Mouse (Mus musculus) gonadal fat pad, adult 2 months (tissue): ENCODE results near the gene Fxyd3. TPM values are rescaled to one million over a fixed set of nuclear protein-coding genes. Genes with fewer than 3 reads are reported as not detected.

Experiments used
- DNase-seq: peaks from one replicate; pipeline ENCODE4 v3.0.0-alpha.2; 2012; ENCODE audit warnings: low read depth
- polyA plus RNA-seq: library from polyadenylated mRNA; depleted of rRNA; stranded (reverse); fragments of >200 nt; gene quantifications from 2 replicates; pipeline ENCODE4 v1.2.3, GENCODE M21; 2012

Gene Fxyd3
- polyA plus RNA-seq, 1 experiment, result 80.0 TPM

- no peak for DNase-seq
Measured at GRCm38 (mm10) chr7:31072326-31072725, 4.2 kb downstream of the Fxyd3 start.

GRCm38 (mm10) chr7:31070324-31070723 is 6.2 kb downstream of the Fxyd3 start:
- DNase-seq, result no peak

- DNase-seq, result no peak
Measured at GRCm38 (mm10) chr7:31069491-31069890, 7.0 kb downstream of the Fxyd3 start.

- no peak for DNase-seq
Measured at GRCm38 (mm10) chr7:31067836-31068235, 8.7 kb downstream of the Fxyd3 start.

GRCm38 (mm10) chr7:31063074-31063560 is 13.4 kb downstream of the Fxyd3 start:
- no peak for DNase-seq

GRCm38 (mm10) chr7:31060621-31061010 is 15.9 kb downstream of the Fxyd3 start:
- no peak for DNase-seq

GRCm38 (mm10) chr7:31059919-31060620 is 16.4 kb downstream of the Fxyd3 start:
- no peak for DNase-seq

- no peak for DNase-seq
Measured at GRCm38 (mm10) chr7:31059108-31059507, 17.4 kb downstream of the Fxyd3 start, which contains the start of gene Lgi4. Lgi4 (plus strand) TSS chr7:31059342.

GRCm38 (mm10) chr7:31058211-31058610 is 18.3 kb downstream of the Fxyd3 start:
- DNase-seq, result no peak

GRCm38 (mm10) chr7:31057730-31058129 is 18.8 kb downstream of the Fxyd3 start:
- DNase-seq, result no peak

GRCm38 (mm10) chr7:31057071-31057470 is 19.4 kb downstream of the Fxyd3 start, which contains the start of gene Fxyd1:
Fxyd1 (minus strand) TSS chr7:31057199.
- DNase-seq, result no peak

- DNase-seq, result no peak
Measured at GRCm38 (mm10) chr7:31056448-31056847, 20.1 kb downstream of the Fxyd3 start.

GRCm38 (mm10) chr7:31055883-31056282 is 20.6 kb downstream of the Fxyd3 start:
- DNase-seq, result no peak

GRCm38 (mm10) chr7:31055354-31055824 is 21.1 kb downstream of the Fxyd3 start:
- no peak for DNase-seq

GRCm38 (mm10) chr7:31054661-31055320 is 21.7 kb downstream of the Fxyd3 start:
- DNase-seq, result no peak

GRCm38 (mm10) chr7:31053882-31054447 is 22.5 kb downstream of the Fxyd3 start:
- DNase-seq, result no peak

GRCm38 (mm10) chr7:31052636-31053434 is 23.7 kb downstream of the Fxyd3 start:
- no peak for DNase-seq

- no peak for DNase-seq
Measured at GRCm38 (mm10) chr7:31052251-31052635, 24.3 kb downstream of the Fxyd3 start.

GRCm38 (mm10) chr7:31051321-31052021 is 25.0 kb downstream of the Fxyd3 start, which contains the start of gene Fxyd7:
Fxyd7 (minus strand) TSS chr7:31051467.
- no peak for DNase-seq

GRCm38 (mm10) chr7:31050921-31051320 is 25.6 kb downstream of the Fxyd3 start:
- no peak for DNase-seq

GRCm38 (mm10) chr7:31050487-31050886 is 26.0 kb downstream of the Fxyd3 start:
- no peak for DNase-seq
